Mouse (Mus musculus) lung, postnatal 0 days (tissue): Measurements from ENCODE around the gene Sgk2. TPM values are rescaled to one million over a fixed set of nuclear protein-coding genes. Genes with fewer than 3 reads are reported as not detected.

Experiments used
- ATAC-seq: fragments of 200-750 bp; cut with Nextera tagmentation; 2 replicates; pipeline ENCODE4 v1.8.0; 2017; ENCODE audit warnings: moderate library complexity
- DNase-seq: peaks from one replicate; pipeline ENCODE4 v3.0.0-alpha.2; 2016; ENCODE audit warnings: low spot score
- H3K27ac ChIP-seq: fragments of 300-500 bp; sonication (generic); 2 replicates; pipeline ENCODE4 v1.5.1; 2014; ENCODE audit warnings: antibody characterized with exemption, mild to moderate bottlenecking, low read length, mixed read lengths
- H3K27me3 ChIP-seq: fragments of 300-500 bp; sonication (generic); replicated peaks from 2 replicates; pipeline ENCODE4 v1.6.1; 2014; ENCODE audit warnings: low read length, mixed read lengths; ENCODE audit not compliant: insufficient read depth
- H3K36me3 ChIP-seq: fragments of 300-500 bp; sonication (generic); 2 replicates; pipeline ENCODE4 v1.6.1; 2014; ENCODE audit warnings: low read length, mixed read lengths; ENCODE audit not compliant: insufficient read depth
- H3K4me1 ChIP-seq: fragments of 300-500 bp; sonication (generic); 2 replicates; pipeline ENCODE4 v1.6.1; 2014; ENCODE audit warnings: antibody characterized with exemption, low read depth, low read length, mixed read lengths; ENCODE audit not compliant: insufficient read depth
- H3K4me2 ChIP-seq: fragments of 300-500 bp; sonication (generic); replicated peaks from 2 replicates; pipeline ENCODE4 v1.6.1; 2014; ENCODE audit warnings: low read depth, mild to moderate bottlenecking, low read length, moderate library complexity, mixed read lengths
- H3K4me3 ChIP-seq: fragments of 300-500 bp; sonication (generic); 2 replicates; pipeline ENCODE4 v1.5.1; 2014; ENCODE audit warnings: low read depth, low read length
- H3K9ac ChIP-seq: fragments of 300-500 bp; sonication (generic); replicated peaks from 2 replicates; pipeline ENCODE4 v1.6.1; 2014; ENCODE audit warnings: low read depth, mild to moderate bottlenecking
- H3K9me3 ChIP-seq: fragments of 300-500 bp; sonication (generic); 2 replicates; pipeline ENCODE4 v1.6.1; 2016; ENCODE audit warnings: low read length, mixed read lengths
- CTCF ChIP-seq: IDR thresholded peaks from 2 replicates; pipeline ENCODE4 v1.5.1; 2016; ENCODE audit warnings: antibody characterized with exemption, mild to moderate bottlenecking
- EP300 ChIP-seq: IDR thresholded peaks from 2 replicates; pipeline ENCODE4 v1.6.1; 2016; ENCODE audit warnings: antibody characterized with exemption, mild to moderate bottlenecking, control low read depth
- WGBS: fragments of 180-500 bp; shearing (Covaris S2); extraction: QIAGEN DNeasy Blood & Tissue Kit; methylation state at CpG from one replicate; pipeline ENCODE4 v1.1.7; 2014; 5-methylcytosine and 5-hydroxymethylcytosine counted together
- polyA plus RNA-seq: library from polyadenylated mRNA; unstranded; fragments of >200 nt; fragmentation: Nextera tagmentation; extraction: Ambion mirVana; gene quantifications from 2 replicates; pipeline ENCODE4 v1.2.1, GENCODE M21; 2015

Sgk2 gene
- polyA plus RNA-seq, 1 experiment from 2014 or later, result 0.08 TPM

DNA sequence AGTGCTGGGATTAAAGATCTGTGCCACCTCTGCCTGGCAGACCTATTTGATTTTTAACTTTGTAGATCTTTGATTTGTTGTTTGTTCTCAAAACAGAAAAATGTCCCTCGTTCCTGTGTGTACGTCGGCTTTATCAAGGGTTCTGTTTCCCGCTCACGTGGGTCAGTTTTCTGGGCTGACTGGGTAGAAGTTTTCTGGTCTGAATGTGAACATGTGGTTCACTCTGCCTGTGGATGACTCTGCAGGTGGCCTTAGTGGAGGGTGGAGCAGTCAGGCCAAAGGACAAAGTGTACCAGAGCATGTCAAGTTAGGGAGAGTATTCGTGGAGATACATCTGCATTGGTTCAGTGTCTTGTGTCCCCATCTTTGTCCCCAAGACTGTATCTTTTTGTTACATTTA lies 2.7 kb upstream of the Sgk2 start:
- ATAC-seq (no peak), DNase-seq (no peak)
- no peaks in the 10 kb centered on the region for H3K9me3 ChIP-seq
- TF ChIP-seq CTCF (no peak), EP300 (no peak)
- H3K4me1 ChIP-seq, result no peaks in the 10 kb centered on the region
- no peak overlapping the region for H3K4me2 ChIP-seq
- no peaks in the 10 kb centered on the region for H3K36me3 ChIP-seq
- H3K27ac ChIP-seq, result no peak overlapping the region
- H3K27me3 ChIP-seq, result no peaks in the 10 kb centered on the region
- H3K4me3 ChIP-seq, result no peak overlapping the region
- WGBS, result 82% methylated on average over 6 of the region's 6 CpGs
- no peak overlapping the region for H3K9ac ChIP-seq

DNA sequence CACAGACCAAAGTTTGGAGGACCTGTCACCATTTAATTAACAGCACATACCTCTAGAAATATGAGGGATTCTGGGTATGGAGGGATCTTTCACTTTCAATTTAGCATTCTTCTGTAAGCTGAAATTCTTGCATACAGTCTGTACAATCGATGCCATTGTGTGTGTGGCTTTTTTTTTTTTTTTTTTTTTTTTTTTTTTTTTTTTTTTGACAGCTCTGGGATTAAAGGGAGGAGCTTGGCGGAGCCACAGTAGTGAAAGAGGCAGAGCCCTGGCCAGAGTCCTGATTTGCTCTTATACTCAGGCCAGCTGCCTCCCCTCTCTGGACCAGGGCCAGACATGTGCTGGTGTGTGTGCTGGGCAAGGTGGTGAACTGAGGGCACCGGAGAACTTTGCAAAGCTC lies 1.2 kb upstream of the Sgk2 start:
- Histone ChIP-seq H3K4me3 (no peak overlapping the region), H3K4me1 (no peaks in the 10 kb centered on the region), H3K9ac (no peak overlapping the region), H3K36me3 (no peaks in the 10 kb centered on the region), H3K27me3 (no peaks in the 10 kb centered on the region), H3K4me2 (no peak overlapping the region), H3K9me3 (no peaks in the 10 kb centered on the region), H3K27ac (no peak overlapping the region)
- 25% methylated on average over 3 of the region's 3 CpGs for WGBS
- peak; percentile 76 for ATAC-seq
- TF ChIP-seq CTCF, result no peak
- TF ChIP-seq EP300, result no peak
- DNase-seq, result peak; percentile 73

DNA sequence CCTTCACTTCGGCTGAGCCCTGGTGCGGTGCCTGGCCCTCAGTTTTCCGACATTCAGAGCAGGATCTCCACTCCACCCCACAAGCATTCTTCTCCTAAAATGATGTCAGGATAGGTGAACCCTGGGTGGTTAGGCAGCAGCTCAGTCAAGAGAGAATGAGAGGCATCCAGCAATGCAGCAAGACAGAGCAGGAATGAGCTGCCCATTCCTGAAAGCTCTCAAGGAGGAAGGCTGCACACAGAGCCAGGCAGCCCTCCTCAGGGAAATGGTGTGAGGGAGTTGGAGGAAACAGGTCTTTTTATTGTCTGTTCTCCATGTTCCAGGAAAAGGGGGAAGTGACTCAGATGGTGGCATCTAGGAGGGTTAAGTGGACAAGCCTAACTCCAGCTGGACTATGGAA lies 366 bp upstream of the Sgk2 start:
- H3K4me3 ChIP-seq, result no peak overlapping the region
- ATAC-seq, result no peak
- TF ChIP-seq CTCF (no peak), EP300 (no peak)
- H3K9ac ChIP-seq, result no peak overlapping the region
- no peaks in the 10 kb centered on the region for H3K36me3 ChIP-seq
- no peak for DNase-seq
- H3K9me3 ChIP-seq, result no peaks in the 10 kb centered on the region
- H3K4me1 ChIP-seq, result no peaks in the 10 kb centered on the region
- no peaks in the 10 kb centered on the region for H3K27me3 ChIP-seq
- no peak overlapping the region for H3K27ac ChIP-seq
- no peak overlapping the region for H3K4me2 ChIP-seq
- 50% methylated on average over 3 of the region's 3 CpGs for WGBS

DNA sequence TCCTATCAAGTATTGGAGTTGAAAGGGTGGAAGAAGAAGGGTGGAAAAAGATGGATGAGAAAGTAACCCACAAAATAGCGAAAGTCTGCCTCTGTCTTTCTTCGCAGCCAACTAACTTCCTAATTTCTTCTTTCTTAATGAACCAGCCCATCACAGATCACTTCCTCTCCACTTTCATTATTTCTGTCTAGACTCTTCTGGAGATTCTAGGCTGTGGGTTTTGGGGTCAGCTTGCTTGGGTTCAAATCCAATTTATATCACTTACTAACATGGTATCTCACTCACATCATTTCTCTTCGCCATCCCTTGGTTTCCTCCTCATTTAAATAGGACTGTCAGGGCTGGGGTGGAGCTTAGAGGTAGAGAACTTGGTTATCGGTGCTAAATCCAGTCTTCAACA lies 1.1 kb downstream of the Sgk2 start:
- TF ChIP-seq CTCF (no peak), EP300 (no peak)
- no peak for DNase-seq
- 76% methylated on average over 4 of the region's 4 CpGs for WGBS
- no peak overlapping the region for H3K9ac ChIP-seq
- no peaks in the 10 kb centered on the region for H3K36me3 ChIP-seq
- H3K4me3 ChIP-seq, result no peak overlapping the region
- no peak overlapping the region for H3K4me2 ChIP-seq
- ATAC-seq, result no peak
- H3K9me3 ChIP-seq, result no peaks in the 10 kb centered on the region
- no peak overlapping the region for H3K27ac ChIP-seq
- no peaks in the 10 kb centered on the region for H3K27me3 ChIP-seq
- no peaks in the 10 kb centered on the region for H3K4me1 ChIP-seq

DNA sequence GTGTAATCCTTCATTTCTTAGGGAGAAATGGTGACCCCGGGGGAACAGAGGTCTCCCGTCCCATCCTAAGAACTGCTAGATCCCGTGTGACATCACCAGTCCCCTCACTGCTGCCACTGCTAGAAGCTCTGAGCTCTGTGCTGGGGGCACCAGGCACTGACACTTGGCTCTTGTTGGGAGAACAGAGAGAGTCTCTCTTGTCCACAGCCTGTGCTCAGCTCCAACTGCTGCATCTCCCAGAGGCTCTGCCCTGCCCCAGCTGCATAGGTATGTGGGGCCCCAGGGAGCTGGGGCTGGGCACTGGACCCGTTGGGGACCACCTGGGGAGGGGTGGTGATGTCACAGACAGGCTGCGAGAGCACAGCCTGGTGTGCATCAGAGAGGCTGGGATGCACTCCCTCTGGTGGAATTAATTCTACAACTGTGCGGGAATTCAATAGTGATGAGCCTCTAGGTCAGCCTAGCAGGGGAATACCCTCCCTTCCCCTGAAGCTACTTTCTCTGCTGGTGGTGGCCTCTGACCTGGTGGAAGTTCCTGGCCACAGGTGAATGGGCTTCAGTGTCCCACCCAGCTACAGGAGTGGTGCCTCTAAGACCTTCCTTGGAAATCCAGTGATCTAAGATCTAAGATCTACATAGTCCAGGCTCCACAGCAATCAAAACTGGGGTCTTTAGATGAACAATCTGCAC lies 4.4 kb downstream of the Sgk2 start:
- no peak for DNase-seq
- Histone ChIP-seq H3K27ac (no peak overlapping the region), H3K27me3 (no peaks in the 10 kb centered on the region), H3K4me3 (no peak overlapping the region), H3K4me1 (no peaks in the 10 kb centered on the region), H3K36me3 (no peaks in the 10 kb centered on the region), H3K9ac (no peak overlapping the region), H3K9me3 (no peaks in the 10 kb centered on the region), H3K4me2 (no peak overlapping the region)
- TF ChIP-seq EP300 (no peak), CTCF (no peak)
- no peak for ATAC-seq
- 29% methylated on average over 6 of the region's 6 CpGs for WGBS

DNA sequence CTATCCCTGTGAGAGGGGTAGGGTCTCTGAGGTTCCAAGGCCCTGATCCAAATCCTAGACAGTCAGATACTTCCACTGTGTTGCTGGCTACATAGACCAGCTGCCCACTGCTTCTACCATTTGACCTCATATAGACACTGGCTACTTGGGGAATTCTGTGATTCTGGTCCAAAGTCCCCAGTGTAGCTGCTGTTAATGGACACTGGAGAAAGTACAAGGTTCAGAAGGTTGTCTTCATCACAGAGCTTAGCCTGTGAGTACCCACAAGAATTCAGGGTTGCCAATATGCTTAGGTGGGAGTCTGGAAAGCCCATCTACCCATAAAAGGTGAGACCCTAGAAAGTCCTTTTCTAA lies 4.9 kb downstream of the Sgk2 start:
- no peaks in the 10 kb centered on the region for H3K4me1 ChIP-seq
- H3K9me3 ChIP-seq, result no peaks in the 10 kb centered on the region
- ATAC-seq (no peak), DNase-seq (no peak)
- H3K9ac ChIP-seq, result no peak overlapping the region
- H3K27ac ChIP-seq, result no peak overlapping the region
- no peak overlapping the region for H3K4me2 ChIP-seq
- TF ChIP-seq CTCF, result no peak
- no peak for TF ChIP-seq EP300
- H3K27me3 ChIP-seq, result no peaks in the 10 kb centered on the region
- no peak overlapping the region for H3K4me3 ChIP-seq
- no peaks in the 10 kb centered on the region for H3K36me3 ChIP-seq
